Mouse (Mus musculus) gastrocnemius, postnatal 4 days (tissue): ENCODE data around the gene Rock2. TPM values are rescaled to one million over a fixed set of nuclear protein-coding genes. Genes with fewer than 3 reads are reported as not detected.
A peak's percentile ranks its signal among the peaks of the same experiment; 100 is the strongest.

ENCODE experiments used
- DNase-seq, 2 experiments: peaks; one replicate each; pipeline ENCODE4 v3.0.0; 2021 to 2022; ENCODE audit warnings: low spot score in 2 of 2, mixed read lengths in 2 of 2
- long read RNA-seq, 2 experiments: library from polyadenylated mRNA; stranded (forward); transcript quantifications; one replicate each; pipeline ENCODE4 v2.0.0; 2021
- total RNA-seq, 2 experiments: library from RNA; stranded (reverse); gene quantifications; 2 replicates each; pipeline ENCODE4 v1.2.3; 2021

Rock2 gene
- total RNA-seq: 100 to 1,000 TPM; 122 to 125 TPM
- long read RNA-seq, experiment 1, partial matches to known transcripts: 9 of 13 reads
- long read RNA-seq, experiment 1, other reads (novel, unspliced or antisense): 4 of 13 reads
- long read RNA-seq, experiment 2, partial matches to known transcripts: 11 of 31 reads
- long read RNA-seq, experiment 2, other reads (novel, unspliced or antisense): 20 of 31 reads

DNA sequence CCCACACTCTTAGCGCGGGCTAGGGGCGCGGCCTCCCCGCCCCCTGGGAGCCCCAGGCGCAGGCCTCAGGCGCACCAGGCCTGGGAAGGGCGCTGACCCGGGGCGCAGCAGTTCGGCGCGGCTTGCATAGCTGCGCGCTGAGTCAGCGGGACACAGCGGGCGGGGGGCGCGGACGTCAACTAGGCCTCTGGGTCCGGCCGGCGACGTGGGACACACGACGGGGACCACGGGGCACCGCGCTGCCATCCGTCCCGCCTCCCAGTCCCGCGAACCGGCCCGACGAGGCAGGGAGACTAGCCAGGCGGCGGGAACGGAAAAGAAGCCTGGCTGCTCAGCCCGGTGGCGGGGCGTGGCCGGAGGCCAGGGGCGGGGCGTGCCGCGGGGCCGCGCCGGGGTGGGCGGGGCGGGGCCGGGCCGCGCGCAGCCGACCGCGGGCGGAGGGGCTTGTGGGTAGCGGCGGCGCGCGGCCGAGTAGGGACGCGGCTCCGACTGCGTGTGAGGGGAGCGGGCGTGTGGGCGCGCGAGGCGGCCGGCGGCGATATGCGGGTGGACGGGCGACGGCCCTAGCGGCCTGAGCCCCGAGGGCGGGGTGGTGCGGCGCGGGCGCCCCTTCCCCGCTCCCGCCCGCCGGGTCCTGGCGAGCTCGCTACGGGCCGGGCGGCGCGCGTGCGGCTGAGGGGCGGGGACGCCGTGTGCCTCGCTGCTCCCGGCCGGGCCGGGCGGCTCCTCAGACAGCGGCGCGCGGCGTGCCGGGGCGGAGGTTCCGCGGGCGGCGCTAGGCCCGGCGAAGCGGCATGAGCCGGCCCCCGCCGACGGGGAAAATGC, at the start of gene Rock2:
TSS of gene Rock2 (plus strand) at position 500 of the 825 bp plus-strand sequence.
- peak; percentile 84 to 91 for DNase-seq

DNA sequence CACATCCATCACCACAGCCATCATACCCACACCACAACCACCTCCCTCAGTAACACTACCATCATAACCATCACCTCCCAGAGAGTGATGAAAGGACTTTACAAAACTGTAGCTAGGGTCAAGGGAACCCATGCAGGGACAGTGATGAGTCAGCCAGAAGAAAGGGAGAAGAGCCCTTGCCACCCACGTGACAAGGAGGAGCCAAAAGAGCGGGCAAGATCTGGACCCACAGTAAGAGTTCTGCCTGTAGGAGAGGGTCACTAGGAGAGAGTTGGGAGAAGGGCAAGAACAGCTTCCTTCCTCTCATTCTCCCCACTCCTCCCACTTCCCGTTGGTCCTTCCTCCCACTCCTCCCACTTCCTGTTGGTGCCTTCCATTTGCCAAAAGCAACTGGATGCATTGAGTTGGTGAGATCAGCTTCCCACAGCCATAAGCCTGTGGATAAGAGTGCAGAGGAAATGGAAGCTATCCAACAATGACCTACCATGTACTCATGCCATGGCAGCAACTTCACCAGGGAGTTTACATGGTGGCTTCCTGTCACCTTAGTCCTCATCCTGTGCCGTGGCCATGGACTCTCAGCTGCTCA, 47.4 kb upstream of the Rock2 start:
- DNase-seq: no peak

DNA sequence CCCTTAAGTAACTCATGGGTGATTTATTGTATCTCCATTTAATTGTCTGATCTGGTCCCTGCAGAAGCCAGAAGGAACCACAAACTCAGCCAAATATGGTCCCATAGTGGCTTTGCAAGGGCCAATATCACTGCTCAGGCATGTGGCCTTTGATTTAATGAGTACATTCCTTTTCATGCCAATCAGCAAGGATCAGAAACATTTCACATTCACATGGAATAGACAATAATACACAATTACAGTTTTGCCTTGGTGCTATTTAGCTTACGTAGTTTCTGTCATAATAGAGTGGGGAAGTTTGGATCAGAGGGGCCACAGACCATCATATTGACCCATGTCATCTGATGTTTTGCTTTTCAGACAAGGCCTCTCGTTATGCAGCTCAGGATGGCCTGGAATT, 46.2 kb upstream of the Rock2 start:
- no peak for DNase-seq

DNA sequence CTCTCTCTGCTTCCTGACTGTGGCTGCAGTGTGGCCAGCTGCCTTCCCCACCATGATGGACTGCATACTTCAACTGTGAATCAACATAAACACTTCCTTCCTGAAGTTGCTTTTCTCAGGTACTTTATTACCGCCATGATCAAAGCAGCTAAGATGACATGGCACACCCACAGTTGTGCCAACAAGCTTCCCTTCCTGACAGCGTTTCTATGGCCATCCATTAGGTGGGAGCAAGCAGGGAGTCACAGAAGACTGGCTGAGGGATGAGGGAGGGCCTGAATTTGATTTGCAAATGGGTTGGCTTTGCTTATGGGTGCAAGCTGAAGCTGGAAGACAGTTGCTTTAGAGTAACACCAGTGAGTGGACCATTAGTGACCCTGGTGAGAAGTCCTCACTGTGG, 44.9 kb upstream of the Rock2 start:
- no peak for DNase-seq

DNA sequence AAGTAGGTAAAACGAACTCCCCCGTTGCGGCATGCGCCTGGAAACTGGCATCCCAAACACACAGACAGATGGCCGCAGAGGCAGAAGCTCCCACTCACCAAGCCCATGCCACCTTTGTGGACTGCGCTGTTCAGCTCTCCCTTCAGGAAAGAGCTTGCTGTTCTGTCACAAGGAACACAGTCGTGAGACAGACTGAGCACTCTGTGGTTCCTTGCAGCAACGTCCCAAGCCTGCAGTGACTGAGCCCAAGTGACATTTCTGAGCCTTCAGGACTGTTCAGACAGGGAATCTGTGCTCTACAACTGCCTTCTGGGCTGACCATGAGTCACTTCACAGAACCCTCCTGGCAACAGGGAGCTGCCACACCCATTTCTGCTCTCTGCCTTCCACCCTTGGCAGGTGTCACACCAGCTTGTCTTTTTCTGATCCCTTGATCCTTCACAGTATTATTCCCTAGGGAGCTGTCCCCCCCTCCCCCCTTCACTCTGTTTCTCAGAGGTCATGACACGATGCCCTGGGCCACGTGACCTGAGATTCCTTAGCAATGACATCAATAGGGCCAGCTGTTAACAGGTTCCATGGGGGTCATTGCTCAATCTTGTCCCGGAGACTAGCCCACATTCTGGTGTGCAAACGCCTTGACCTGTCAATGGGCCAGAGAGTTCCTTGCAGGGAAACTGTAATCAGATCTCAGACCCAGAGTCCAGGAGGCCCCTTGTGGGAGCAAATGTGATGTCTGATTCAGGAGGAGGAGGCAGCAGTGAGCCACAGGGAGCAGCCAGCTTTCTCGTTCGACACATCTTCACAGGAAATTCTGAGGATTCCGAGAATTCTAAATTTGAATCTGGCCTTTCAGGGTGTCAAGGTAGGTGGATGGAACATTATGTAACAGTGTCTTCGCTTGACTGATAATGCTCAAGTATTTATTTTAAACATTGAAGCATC, 44.0 kb upstream of the Rock2 start:
- peak; percentile 54 to 79 for DNase-seq

DNA sequence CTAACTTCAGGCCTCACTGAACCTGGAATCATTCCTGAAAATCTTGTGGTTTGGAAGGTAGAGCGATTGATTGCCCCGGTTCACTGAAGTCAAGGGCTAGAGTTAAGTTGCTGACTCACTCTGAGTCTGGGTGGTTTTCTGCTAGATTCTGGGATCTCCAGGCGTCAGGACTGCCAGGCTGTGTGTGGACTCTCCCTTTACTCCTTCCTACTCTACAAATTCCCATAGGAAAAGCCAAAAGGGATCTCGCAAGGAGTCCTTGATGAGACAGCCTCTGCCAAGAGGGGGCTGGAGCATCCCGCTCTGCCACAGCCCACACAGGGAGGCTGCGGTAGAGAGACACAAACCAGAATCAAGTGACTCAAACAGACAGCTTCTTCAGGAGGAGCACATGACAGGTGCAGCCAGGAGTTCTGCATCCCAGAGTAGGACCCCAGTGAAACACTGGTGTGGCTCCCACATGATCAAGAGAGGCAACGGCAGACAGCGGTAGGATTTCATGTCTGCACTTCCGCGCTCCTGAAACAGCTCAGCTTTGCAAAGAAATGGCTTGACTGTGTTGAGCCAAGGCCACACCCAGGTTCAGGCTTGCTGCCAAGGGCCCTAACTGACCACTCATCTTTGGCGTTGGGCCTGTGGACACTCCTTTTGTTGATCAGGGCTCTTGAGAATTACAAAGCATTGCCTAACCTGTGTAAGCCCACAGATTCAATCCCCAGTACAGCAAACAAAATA, 41.1 kb upstream of the Rock2 start:
- peak; percentile 48 to 77 for DNase-seq

DNA sequence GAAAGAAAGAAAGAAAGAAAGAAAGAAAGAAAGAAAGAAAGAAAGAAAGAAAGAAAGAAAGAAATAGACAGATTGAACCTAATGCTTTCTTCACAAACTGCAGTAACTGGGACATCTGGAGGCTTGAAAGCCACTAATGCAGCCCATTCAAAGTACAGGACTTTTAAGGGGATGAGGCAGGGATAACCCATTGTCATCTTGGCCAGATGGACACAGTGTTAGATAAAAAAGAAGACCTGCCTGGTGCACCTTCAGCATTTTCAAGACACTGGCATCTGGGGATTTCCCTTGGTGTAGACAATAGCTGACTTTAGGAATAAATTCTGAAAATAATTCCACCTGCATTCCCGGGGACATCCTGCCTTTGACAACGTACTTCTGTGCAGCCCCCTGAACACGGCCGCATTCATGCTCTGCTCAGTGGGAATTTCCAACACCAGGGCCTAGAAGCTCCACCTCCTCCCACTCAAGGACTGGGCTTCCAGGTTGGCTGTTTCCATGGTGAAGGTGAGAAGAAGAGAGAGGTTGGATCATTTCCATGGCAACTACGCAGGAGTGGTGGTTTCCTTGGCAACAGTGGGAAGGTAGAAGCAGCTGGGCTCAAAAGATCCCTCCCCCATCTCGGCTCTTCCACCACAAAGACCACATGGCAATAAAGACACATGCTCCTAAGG, 38.9 kb upstream of the Rock2 start:
- DNase-seq: no peak

DNA sequence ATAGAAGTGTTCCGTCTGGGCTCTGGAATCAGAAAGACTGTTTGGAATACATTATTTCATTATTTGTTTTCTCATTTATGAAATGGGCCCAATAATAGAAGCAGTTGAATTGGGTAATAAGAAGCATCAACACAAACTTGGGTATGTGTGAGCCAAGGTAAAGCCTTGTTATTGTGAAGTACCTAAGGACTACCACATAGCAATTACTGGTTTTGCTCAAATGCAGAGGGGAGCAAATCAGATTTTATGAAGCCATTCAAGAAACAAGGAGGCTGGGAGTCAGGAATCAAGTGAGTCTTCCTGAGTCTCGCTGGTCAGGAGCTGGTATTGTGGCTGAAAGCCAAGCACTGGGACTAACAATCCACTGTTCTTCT, 38.4 kb upstream of the Rock2 start:
- no peak for DNase-seq

DNA sequence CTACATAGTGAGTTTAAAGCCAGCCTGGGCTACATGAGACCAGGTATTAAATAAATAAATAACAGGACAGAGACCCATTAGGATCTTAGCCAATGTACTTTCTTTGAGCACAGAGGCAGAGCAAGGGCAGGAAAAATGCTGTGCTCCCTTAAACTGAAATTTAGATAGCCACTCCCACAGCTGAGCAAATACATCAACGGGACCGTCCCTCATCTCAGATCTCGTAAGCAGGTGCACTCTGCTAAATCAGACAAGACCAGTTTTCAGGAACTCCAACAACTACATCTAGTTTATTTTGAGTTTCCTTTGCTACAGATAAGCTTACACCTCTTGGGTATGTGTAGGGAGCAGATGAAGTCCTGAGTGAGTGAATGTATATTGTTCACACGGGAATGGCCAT, 36.6 kb upstream of the Rock2 start:
- no peak for DNase-seq

DNA sequence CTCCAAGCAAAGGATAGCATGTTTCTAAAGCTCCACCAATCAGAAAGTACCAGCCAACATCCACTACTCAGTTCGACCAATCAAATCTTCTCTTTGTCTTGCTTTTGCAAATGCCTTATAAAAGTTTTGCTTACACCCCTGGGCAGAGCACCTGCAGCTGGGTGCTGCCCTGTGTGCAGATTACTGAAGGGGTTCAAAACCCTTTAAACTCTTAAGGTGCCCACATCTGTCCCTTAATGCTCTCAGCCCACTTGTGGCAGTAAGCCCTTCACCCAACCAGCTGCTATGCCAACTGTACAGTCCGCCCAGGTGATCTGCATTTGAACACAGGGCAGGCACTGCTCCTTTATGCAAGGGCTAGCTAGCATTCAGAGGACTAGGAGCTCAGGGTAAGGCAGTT, 34.9 kb upstream of the Rock2 start:
- no peak for DNase-seq

DNA sequence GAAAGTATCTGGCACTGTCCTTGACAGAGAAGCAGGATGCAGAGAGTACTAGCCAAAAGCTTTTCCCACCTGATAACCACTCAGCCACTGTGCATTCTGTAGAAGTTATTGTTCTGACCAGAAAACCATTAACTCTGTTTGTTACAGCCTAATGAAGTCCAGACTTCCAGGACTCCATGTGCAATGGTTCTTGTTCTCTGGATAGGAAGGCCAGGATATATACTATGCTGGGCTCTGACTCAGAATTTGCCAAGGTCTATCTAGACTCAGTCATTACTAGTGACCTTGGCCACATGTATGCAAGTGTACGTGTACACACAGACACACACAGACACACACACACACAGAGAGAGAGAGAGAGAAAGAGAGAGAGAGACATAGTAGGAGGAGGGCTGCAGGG, 34.2 kb upstream of the Rock2 start:
- no peak for DNase-seq

DNA sequence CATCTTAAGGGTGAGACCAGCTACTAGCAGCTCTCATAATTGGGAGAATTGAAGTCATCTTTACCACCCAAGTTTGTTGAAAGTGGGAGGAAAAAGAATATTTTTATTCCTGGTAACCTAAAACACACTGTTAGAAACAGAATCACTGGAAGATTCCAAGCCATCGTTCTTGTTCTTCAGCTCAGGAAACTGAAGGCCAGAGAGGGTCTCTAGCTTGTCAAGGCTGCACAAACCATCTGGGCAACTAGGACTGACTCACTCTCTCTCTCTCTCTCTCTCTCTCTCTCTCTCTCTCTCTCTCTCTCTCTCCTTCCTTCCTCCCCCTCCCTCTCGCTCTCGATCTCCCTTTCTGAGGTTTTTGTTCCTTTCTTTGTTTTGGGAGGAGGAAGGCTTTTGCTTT, 33.7 kb upstream of the Rock2 start:
- no peak for DNase-seq

DNA sequence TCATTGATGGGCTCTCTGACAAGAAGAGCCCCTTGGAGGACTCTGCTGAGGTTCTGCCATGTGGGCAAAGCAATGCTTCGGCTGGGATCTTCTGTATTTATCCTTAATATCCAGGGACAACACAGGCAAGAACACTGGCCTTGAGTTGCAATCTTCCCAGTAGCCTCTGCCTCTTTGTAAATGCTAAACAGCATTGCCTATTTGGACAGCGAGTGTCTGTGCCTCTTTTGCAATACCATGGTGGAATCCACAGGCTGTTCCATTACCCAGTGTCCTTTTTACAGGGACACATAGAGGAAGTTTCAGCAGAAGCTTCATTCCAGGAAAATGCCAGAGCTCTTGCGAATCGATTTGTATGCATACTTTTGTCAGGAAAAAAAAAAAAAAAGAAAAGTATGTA, 30.2 kb upstream of the Rock2 start:
- no peak for DNase-seq

DNA sequence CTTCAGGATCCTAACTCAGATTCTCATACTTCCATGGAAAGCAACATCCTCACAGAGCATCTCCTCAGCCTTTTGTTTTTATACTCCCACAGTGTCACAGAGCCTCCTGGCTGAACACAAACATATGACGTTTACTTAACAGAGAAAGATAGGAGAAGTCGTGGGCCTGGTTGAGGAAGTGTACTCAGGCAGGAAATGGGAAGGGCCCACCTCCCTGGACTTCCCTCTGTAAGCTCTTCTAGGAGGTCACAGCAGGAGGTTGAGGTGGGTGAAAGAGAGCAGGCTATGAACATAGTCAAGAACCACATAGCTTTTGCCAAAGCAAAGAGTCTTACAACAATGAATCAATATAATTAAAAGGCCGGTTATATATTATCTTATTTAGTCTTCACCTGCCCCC, 28.8 kb upstream of the Rock2 start:
- no peak for DNase-seq

DNA sequence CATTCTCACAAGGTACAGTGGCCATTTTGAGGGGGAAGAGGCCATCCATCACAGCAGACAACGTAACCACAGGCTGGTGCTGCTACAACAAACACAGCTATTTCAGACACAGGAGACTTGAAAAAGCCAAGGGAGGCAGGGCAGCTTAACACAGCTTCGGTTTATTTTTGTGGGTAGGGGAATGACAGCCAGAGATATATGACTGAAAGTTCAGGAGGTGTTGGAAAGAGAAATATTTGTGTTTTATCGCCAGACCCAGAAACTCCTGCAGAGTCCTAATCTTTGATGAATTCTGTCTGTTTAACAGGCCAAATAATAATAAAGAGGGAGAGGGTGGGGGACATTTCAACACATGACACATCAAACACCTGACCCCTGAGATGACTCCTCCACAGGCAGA, 28.2 kb upstream of the Rock2 start:
- DNase-seq: no peak

DNA sequence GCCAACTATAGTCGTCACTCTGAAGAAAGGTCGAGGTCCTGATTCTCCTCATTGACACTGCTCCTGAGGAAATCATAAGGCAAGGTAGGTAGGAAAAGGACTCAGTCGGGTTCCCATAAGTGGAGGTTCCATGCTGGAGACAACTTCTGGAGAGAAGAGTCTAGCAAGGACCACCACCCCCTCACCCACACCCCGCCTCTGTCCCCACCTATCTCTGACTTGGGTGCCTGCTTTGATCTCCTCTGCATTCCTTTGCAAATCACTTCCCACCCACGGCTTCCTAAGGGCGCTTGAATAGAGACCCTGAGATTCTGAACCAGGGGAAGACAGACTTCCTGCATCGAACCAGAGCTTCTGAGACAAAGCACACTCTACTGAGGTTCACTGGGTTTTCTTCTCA, 27.4 kb upstream of the Rock2 start:
- DNase-seq: no peak

DNA sequence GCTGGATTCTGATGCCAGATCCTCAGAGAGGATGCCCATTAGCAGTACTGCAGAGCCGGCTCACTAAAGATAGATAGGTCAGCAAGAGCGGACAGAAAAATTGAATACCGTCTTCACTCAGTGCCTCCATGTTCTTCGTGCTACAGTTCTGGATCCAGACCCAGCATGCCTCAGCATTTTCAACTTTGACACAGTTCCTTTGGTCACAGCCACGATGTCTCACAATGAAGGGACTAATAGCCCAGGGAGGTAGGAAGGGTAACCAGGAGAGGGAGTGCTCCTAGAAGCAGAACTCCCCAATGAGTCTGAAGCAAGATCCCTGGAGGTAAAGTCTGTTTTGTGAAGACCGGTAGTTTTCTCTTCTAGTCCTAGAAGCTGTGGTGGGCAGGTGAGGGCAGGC, 26.1 kb upstream of the Rock2 start:
- no peak for DNase-seq

DNA sequence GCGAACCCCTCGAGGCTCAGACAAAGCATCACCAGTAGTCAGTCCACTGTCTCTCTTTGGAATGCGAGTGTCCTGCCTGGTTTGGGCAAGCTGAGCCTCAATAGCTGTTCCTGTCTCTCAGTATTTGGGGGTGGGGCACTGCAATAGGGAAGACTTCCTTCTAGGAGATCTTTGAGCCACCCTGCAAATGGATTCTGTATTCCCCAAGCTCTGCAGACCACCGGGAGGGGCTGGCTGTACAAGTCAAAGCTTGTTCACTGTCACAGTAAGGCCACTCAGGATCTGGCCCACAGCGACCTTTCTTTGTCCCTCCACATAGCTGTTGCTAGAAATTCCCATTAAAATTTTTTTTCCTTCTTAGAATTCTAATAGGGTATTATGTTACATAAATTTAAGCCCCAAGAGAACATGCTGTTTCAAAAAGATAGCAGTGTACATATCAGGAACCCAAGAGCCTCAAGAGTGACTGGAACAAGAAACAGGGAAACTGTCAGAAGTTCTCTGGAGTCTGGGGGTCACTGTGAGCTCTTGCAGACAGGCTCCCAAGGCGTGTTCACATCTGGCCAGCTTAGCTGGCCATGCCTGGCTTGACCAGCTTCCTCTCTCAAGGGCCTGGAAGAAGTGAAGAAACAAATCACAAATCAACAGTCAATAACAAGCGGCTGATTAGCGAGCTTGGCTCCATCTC, 25.5 kb upstream of the Rock2 start:
- DNase-seq: no peak

DNA sequence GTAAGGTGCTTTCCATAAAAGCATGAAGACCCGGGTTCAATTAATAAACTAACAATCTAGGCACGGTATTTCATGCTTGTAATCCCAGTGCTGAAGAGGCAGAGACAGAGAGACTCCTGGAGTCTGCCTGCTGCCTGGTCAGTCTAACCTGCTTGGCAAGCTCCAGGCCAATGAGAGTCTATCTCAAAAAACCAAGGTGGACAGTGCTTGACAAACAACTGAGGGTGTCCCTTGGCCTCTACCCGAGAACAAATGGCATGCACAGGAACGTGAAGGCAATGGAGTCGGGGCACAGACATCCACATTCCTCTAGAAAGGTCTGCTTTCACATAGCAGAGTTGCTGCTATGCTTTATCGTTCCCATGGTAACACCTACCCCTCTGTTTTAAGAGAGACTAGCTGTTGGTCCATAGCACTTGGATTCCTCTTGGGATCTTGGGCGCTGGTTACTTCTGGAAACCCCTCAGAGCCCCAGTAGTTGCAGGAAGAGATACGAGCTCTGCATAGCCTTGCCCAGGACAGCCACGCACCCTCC, 24.8 kb upstream of the Rock2 start:
- DNase-seq: no peak
